Mouse (Mus musculus): ENCODE measurements around the gene Apex1.
"Not testable (repeated sequence)": the region's sequence is repeated elsewhere in the genome, so short reads cannot be mapped to it uniquely, and the experiment has no call there.

DNA sequence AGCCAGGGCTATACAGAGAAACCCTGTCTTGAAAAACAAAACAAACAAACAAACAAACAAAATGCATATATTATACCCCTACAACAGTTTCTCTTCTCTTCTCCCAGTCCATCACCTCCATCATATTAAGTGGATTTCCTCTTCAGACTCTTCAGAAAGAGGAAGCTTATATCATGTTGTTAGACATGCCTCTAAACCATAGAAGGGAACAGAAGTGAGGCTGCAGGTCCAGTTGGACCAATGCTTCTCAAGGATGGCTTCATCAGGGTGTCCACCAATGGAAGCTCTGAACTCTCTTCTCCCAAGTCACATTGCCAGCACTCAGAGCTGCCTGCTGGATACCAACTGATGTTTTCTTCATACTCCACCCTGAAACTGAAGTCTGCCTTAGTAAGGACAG is 19.4 kb upstream of the Apex1 start:
- not testable (repeated sequence) for TF ChIP-seq CTCF (IDR thresholded peaks at IDR 0.05; ENCODE audit: low read depth); EP300 (optimal IDR thresholded peaks at IDR 0.05)

Measured in stomach, postnatal 0 days (tissue).